Comparison of ENCODE assay signal across 9 mouse cellular contexts in genomic region chr2:37359908-37360307, GRCm38 (mm10). TPM values are rescaled to one million over a fixed set of nuclear protein-coding genes. Genes with fewer than 3 reads are reported as not detected.
DNase-seq lines count a peak whose midpoint lies in the region; ATAC-seq and TF ChIP-seq lines count a peak whose summit lies in the region.
"Had no signal": no experiment of that assay in that cellular context is flagged by ENCODE, and none has a peak within 500 bp of the region (broad histone marks: within the 10 kb centered on the region; RNA-seq: fewer than 3 reads in every experiment).

No protein-coding gene starts in this region.

- no peaks in the 10 kb centered on the region for H3K27me3 ChIP-seq in kidney, embryonic 14.5 days (ENCODE audit: control insufficient read depth, insufficient read depth, low read length)
- H3K27me3 ChIP-seq in liver, embryonic 14.5 days (ENCODE audit: control insufficient read depth, insufficient read depth, low read length): no peaks in the 10 kb centered on the region

- no peak overlapping the region for H3K9ac ChIP-seq in kidney, embryonic 14.5 days (ENCODE audit: low read depth, low read length)
- H3K9ac ChIP-seq in liver, embryonic 14.5 days (replicated peaks): no peak overlapping the region

- peaks cover 5% of the 10 kb centered on the region; the same call in 1 of the 2 replicates for H3K4me1 ChIP-seq in kidney, embryonic 14.5 days (ENCODE audit: control insufficient read depth, insufficient read depth, low read length)
- H3K4me1 ChIP-seq in liver, embryonic 14.5 days (replicated peaks; ENCODE audit: control insufficient read depth in 2 of 2, insufficient read depth in 2 of 2, low read length in 1 of 2): peaks cover 4 to 8% of the 10 kb centered on the region in 2 experiments; a peak in 3 of 4 replicates

- no peak for TF ChIP-seq EP300 in liver, embryonic 14.5 days (IDR thresholded peaks at IDR 0.05; ENCODE audit: low read depth)

- H3K27ac ChIP-seq in kidney, embryonic 14.5 days (ENCODE audit: low read depth, low read length): no peak overlapping the region
- H3K27ac ChIP-seq in liver, embryonic 14.5 days: no peak overlapping the region

- H3K9me3 ChIP-seq in kidney, embryonic 14.5 days (ENCODE audit: control insufficient read depth, low read length): no peaks in the 10 kb centered on the region
- no peaks in the 10 kb centered on the region for H3K9me3 ChIP-seq in liver, embryonic 14.5 days (ENCODE audit: control insufficient read depth, low read length)

- ATAC-seq in kidney, embryonic 14.5 days (ENCODE audit: low FRiP score, low TSS enrichment): no peak
- ATAC-seq in liver, embryonic 14.5 days (ENCODE audit: insufficient read depth): no peak

- peaks cover 22% of the 10 kb centered on the region for H3K36me3 ChIP-seq in kidney, embryonic 14.5 days (ENCODE audit: control insufficient read depth, insufficient read depth, low read length)
- peaks cover 7% of the 10 kb centered on the region for H3K36me3 ChIP-seq in liver, embryonic 14.5 days (replicated peaks; ENCODE audit: control insufficient read depth, insufficient read depth, low read depth)

- H3K4me3 ChIP-seq in kidney, embryonic 14.5 days (ENCODE audit: low read length): peak overlapping the region; percentile 69; the same call in 1 of the 2 replicates
- peak overlapping the region in 1 of 2 experiments; percentile 80; a peak in 1 of 4 replicates for H3K4me3 ChIP-seq in liver, embryonic 14.5 days (ENCODE audit: insufficient read depth in 1 of 2, low read depth in 2 of 2, low read length in 2 of 2)

- TF ChIP-seq CTCF in liver, embryonic 14.5 days (IDR thresholded peaks at IDR 0.05; ENCODE audit: low read depth): no peak

- peak; percentile 34 to 44 for DNase-seq in adrenal gland, adult (ENCODE audit: inconsistent age in 2 of 2, low spot score in 1 of 2)
- no peak for DNase-seq in adrenal gland, postnatal 4 days (ENCODE audit: low spot score in 2 of 2)
- DNase-seq in kidney, postnatal 10 days: no peak
- peak; percentile 11 for DNase-seq in ZHBTc4 (ENCODE audit: low read depth, low spot score)
- DNase-seq in liver, embryonic 14.5 days (ENCODE audit: low read depth in 3 of 3, low spot score in 3 of 3): no peak
- no peak for DNase-seq in adrenal gland, postnatal 10 days
- DNase-seq in layer of hippocampus, adult 18-20 months (ENCODE audit: low spot score in 2 of 2): no peak

- 85% methylated on average over 2 of the region's 2 CpGs for WGBS in kidney, embryonic 14.5 days
- 89% methylated on average over 2 of the region's 2 CpGs for WGBS in liver, embryonic 14.5 days (ENCODE audit: insufficient replicate concordance)

- peak overlapping the region; percentile 39 for H3K4me2 ChIP-seq in kidney, embryonic 14.5 days (replicated peaks; ENCODE audit: low read depth, low read length)
- peak overlapping the region; percentile 88 for H3K4me2 ChIP-seq in liver, embryonic 14.5 days (ENCODE audit: low read depth)

RNA-seq across cellular contexts. Expression of gene Pdcl, which starts 0.8 kb away (rescaled TPM):
- total RNA-seq in adrenal gland, postnatal 4 days (2021): 10 to 100 TPM; 51.6 to 58.8 TPM
- 43.1 and 51.6 TPM in 2 replicates for polyA plus RNA-seq in kidney, embryonic 14.5 days (2014; fragmentation: Nextera tagmentation; extraction: Ambion mirVana)
- 4.2 and 5.8 TPM in 2 replicates for polyA plus RNA-seq in liver, embryonic 14.5 days (2012; rRNA removed)
- polyA plus RNA-seq in liver, embryonic 14.5 days (2014; fragmentation: Nextera tagmentation; extraction: Ambion mirVana): 10.2 and 11.3 TPM in 2 replicates
- total RNA-seq in adrenal gland, postnatal 10 days (2021): 10 to 100 TPM; 40.8 to 41.2 TPM
- 10 to 100 TPM; 27.3 to 31.2 TPM for total RNA-seq in layer of hippocampus, adult 18-20 months (2021)

RNA-seq across cellular contexts. Expression of gene Olfr368, which starts 33.6 kb away (rescaled TPM):
- not detected for total RNA-seq in adrenal gland, postnatal 4 days (2021)
- polyA plus RNA-seq in kidney, embryonic 14.5 days (2014; fragmentation: Nextera tagmentation; extraction: Ambion mirVana): not detected in 2 replicates
- polyA plus RNA-seq in liver, embryonic 14.5 days (2012; rRNA removed): not detected in 2 replicates
- not detected in 2 replicates for polyA plus RNA-seq in liver, embryonic 14.5 days (2014; fragmentation: Nextera tagmentation; extraction: Ambion mirVana)
- not detected for total RNA-seq in adrenal gland, postnatal 10 days (2021)
- total RNA-seq in layer of hippocampus, adult 18-20 months (2021): not detected
- total RNA-seq: left cerebral cortex, adult 2 months had no signal

Comparison
In these comparisons a context has a peak if more than half of its experiments do, and no peak if none do; other contexts are left out.
1. DNase-seq: peak in adrenal gland, adult (2 of 2) and ZHBTc4 (single experiment); none in adrenal gland, postnatal 4 days (0 of 2), kidney, postnatal 10 days (single experiment), liver, embryonic 14.5 days (0 of 3), adrenal gland, postnatal 10 days (single experiment) and layer of hippocampus, adult 18-20 months (0 of 2).